Mouse (Mus musculus) heart, postnatal 0 days (tissue): ENCODE measurements at regions not wholly inside any gene's neighbourhood (a gene's known extent, or its start where the extent isn't known, plus 50 kb on each side); places are given as distances from the start of the nearest gene placed in this dataset.

Experiments used
- ATAC-seq: fragments of 200-750 bp; cut with Nextera tagmentation; 2 replicates; pipeline ENCODE4 v1.8.0; 2017; ENCODE audit warnings: low read depth, moderate number of reproducible peaks, moderate library complexity; ENCODE audit not compliant: insufficient read depth
- DNase-seq: peaks from one replicate; pipeline ENCODE4 v3.0.0-alpha.2; 2016; ENCODE audit warnings: low spot score
- H3K27ac ChIP-seq: fragments of 300-500 bp; sonication (generic); 2 replicates; pipeline ENCODE4 v1.5.1; 2014; ENCODE audit warnings: low read depth, mild to moderate bottlenecking
- H3K27me3 ChIP-seq: fragments of 300-500 bp; sonication (generic); 2 replicates; pipeline ENCODE4 v1.6.1; 2014; ENCODE audit warnings: low read length, mixed read lengths; ENCODE audit not compliant: control insufficient read depth, insufficient read depth
- H3K36me3 ChIP-seq: fragments of 300-500 bp; sonication (generic); replicated peaks from 2 replicates; pipeline ENCODE4 v1.6.1; 2014; ENCODE audit warnings: low read length, mixed read lengths; ENCODE audit not compliant: control insufficient read depth, insufficient read depth
- H3K4me1 ChIP-seq: fragments of 300-500 bp; sonication (generic); 2 replicates; pipeline ENCODE4 v1.6.1; 2014; ENCODE audit warnings: antibody characterized with exemption; ENCODE audit not compliant: control insufficient read depth, insufficient read depth
- H3K4me2 ChIP-seq: fragments of 300-500 bp; sonication (generic); 2 replicates; pipeline ENCODE4 v1.6.1; 2014; ENCODE audit warnings: low read depth, mild to moderate bottlenecking, low read length, moderate library complexity
- H3K4me3 ChIP-seq: fragments of 300-500 bp; sonication (generic); 2 replicates; pipeline ENCODE4 v1.5.1; 2014; ENCODE audit warnings: low read depth, low read length
- H3K9ac ChIP-seq: fragments of 300-500 bp; sonication (generic); replicated peaks from 2 replicates; pipeline ENCODE4 v1.6.1; 2014; ENCODE audit warnings: low read depth, low read length, mixed read lengths
- H3K9me3 ChIP-seq: fragments of 300-500 bp; sonication (generic); replicated peaks from 2 replicates; pipeline ENCODE4 v1.6.1; 2016; ENCODE audit warnings: low read length; ENCODE audit not compliant: control insufficient read depth
- CTCF ChIP-seq: IDR thresholded peaks from 2 replicates; pipeline ENCODE4 v1.5.1; 2016; ENCODE audit warnings: antibody characterized with exemption, control low read depth, low read depth
- EP300 ChIP-seq: IDR thresholded peaks from 2 replicates; pipeline ENCODE4 v1.6.1; 2016; ENCODE audit warnings: antibody characterized with exemption, low read depth
- WGBS: fragments of 180-500 bp; shearing (Covaris S2); extraction: QIAGEN DNeasy Blood & Tissue Kit; methylation state at CpG from one replicate; pipeline ENCODE4 v1.1.7; 2014; 5-methylcytosine and 5-hydroxymethylcytosine counted together

DNA sequence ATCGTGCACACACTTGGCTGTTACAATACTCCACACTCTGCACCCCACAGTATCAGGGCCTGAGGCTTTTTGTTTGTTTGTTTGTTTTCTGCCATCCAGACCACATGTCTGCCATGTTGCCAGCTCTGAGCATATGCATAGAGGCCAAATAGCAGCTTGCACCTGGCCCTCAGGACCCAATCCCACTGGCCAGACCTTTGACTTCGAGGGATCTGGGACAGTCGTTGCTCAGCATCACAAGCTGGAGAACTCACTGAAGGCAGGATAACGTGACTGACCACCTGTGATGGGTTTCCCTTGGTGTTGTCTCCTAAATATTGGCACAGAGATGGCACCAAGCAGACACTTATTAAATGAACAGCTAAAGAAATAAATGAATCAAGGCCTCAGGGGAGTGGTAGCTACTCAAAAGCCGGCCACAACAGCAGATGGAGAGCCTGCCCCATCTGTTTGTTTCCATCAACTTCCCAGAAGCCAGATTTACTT lies 88.4 kb downstream of the Setd4 start:
- 0 out of 2 replicates have a peak, but pooled peaks cover 4% of the 10 kb centered on the region for H3K27me3 ChIP-seq
- no peak overlapping the region for H3K27ac ChIP-seq
- WGBS, result 76% methylated on average over 5 of the region's 5 CpGs

DNA sequence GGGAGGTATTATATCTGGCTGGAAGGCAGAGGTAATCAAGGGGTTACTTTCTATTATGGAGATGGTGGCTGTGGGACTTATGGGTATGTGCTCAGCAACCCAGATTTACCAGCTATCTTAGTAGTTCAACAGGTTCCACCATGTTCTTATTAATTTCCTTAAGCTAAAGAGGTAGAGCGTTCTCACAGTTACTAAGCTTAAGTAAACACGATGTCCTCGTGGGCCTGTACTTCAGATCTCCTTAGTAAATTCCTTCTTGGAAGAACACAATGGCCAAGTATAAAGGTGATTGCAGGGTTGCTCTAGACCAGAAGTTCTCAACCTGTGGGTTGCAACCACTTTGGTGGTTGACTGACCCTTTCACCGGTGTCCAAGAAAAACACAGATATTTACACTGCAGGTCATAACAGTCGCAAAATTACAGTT lies 90.2 kb downstream of the Setd4 start:
- Histone ChIP-seq H3K27me3 (0 out of 2 replicates have a peak, but pooled peaks cover 4% of the 10 kb centered on the region), H3K9me3 (no peaks in the 10 kb centered on the region), H3K27ac (no peak overlapping the region), H3K9ac (no peak overlapping the region), H3K4me3 (no peak overlapping the region), H3K4me1 (no peaks in the 10 kb centered on the region), H3K4me2 (no peak overlapping the region), H3K36me3 (no peaks in the 10 kb centered on the region)
- ATAC-seq (no peak), DNase-seq (no peak)
- no peak for TF ChIP-seq CTCF
- TF ChIP-seq EP300, result no peak
- 82% methylated on average over 5 of the region's 5 CpGs for WGBS

More for the DNA sequence above, 88.4 kb downstream of the Setd4 start:
- Histone ChIP-seq H3K36me3 (no peaks in the 10 kb centered on the region), H3K9me3 (no peaks in the 10 kb centered on the region), H3K4me3 (no peak overlapping the region), H3K4me2 (no peak overlapping the region), H3K4me1 (no peaks in the 10 kb centered on the region), H3K9ac (no peak overlapping the region)
- no peak for TF ChIP-seq EP300
- no peak for TF ChIP-seq CTCF
- DNase-seq (no peak), ATAC-seq (no peak)

DNA sequence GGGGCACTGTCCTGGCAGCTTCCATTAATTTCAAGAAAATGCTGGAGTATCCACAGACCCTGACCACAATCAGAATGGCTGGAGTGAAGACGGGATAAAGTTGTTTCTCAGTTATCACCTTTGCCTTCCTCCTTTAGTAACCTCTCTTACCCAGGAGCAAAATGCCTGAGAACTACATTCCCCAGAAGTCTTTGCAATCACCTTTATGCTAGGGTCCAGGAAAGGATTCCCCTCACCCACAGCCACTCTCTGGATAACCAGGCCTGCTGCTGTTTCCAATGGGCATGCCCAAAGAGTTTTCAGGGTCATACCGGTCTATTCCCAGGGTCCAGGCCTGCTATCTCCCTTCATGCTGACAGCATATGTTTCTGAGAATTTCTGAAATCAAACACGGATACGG lies 91.9 kb downstream of the Setd4 start:
- no peaks in the 10 kb centered on the region for H3K9me3 ChIP-seq
- H3K4me3 ChIP-seq, result no peak overlapping the region
- ATAC-seq (no peak), DNase-seq (no peak)
- WGBS, result 73% methylated on average over 4 of the region's 4 CpGs
- no peak overlapping the region for H3K4me2 ChIP-seq
- H3K36me3 ChIP-seq, result no peaks in the 10 kb centered on the region
- H3K27me3 ChIP-seq, result 0 out of 2 replicates have a peak, but pooled peaks cover 4% of the 10 kb centered on the region
- no peaks in the 10 kb centered on the region for H3K4me1 ChIP-seq
- H3K9ac ChIP-seq, result no peak overlapping the region
- no peak overlapping the region for H3K27ac ChIP-seq
- no peak for TF ChIP-seq CTCF
- TF ChIP-seq EP300, result no peak

DNA sequence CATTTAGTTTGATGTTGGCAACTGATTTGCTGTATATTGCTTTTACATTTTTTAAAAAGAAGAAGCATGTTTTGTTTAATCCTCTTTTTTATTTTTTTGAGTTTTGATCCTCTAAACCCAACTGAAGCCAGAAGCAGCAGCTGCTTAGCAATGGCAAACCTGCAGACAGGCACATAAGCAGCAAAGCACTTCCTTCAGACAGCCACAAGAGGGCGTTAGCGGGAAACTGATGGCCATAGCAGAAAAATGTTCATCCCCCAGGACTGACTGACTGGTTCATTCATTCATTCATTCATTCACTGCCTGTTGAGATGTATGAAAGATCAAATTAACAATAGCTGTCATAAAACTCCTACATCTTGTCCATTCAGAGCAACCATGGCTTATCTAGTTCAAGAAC lies 92.3 kb downstream of the Setd4 start:
- ATAC-seq (no peak), DNase-seq (no peak)
- H3K27ac ChIP-seq, result no peak overlapping the region
- H3K36me3 ChIP-seq, result no peaks in the 10 kb centered on the region
- H3K9me3 ChIP-seq, result 0 out of 2 replicates have a peak, but pooled peaks cover 1% of the 10 kb centered on the region
- H3K27me3 ChIP-seq, result 0 out of 2 replicates have a peak, but pooled peaks cover 4% of the 10 kb centered on the region
- TF ChIP-seq EP300 (no peak), CTCF (no peak)
- 2% methylated on average over 2 of the region's 2 CpGs for WGBS
- no peak overlapping the region for H3K9ac ChIP-seq
- no peaks in the 10 kb centered on the region for H3K4me1 ChIP-seq
- H3K4me2 ChIP-seq, result no peak overlapping the region
- no peak overlapping the region for H3K4me3 ChIP-seq

DNA sequence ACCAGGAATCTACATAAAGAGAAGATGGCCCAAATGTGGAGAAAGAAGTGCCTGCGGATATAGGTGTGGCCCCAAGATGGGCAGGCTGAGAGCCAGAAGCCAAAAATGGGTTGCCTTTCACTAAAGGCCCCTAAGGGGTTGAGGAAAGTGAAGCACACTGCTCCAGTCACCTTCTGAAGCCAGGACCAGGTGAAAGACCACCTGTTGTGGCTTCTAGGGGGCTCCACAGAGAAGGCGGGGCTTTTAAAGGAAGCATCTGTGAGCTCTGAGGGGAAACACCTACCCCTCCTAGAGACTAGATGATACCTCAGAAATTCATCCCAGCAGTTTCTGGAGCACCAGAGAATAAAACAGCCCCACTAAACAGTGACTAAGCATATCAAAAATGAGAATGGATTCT lies 105.1 kb downstream of the Setd4 start:
- no peaks in the 10 kb centered on the region for H3K36me3 ChIP-seq
- no peaks in the 10 kb centered on the region for H3K27me3 ChIP-seq
- 81% methylated on average over 2 of the region's 2 CpGs for WGBS
- TF ChIP-seq EP300, result no peak
- no peak for TF ChIP-seq CTCF
- no peak overlapping the region for H3K9ac ChIP-seq
- H3K4me1 ChIP-seq, result no peaks in the 10 kb centered on the region
- ATAC-seq (no peak), DNase-seq (no peak)
- no peak overlapping the region for H3K4me2 ChIP-seq
- no peak overlapping the region for H3K4me3 ChIP-seq
- peaks cover 9% of the 10 kb centered on the region for H3K9me3 ChIP-seq
- no peak overlapping the region for H3K27ac ChIP-seq

DNA sequence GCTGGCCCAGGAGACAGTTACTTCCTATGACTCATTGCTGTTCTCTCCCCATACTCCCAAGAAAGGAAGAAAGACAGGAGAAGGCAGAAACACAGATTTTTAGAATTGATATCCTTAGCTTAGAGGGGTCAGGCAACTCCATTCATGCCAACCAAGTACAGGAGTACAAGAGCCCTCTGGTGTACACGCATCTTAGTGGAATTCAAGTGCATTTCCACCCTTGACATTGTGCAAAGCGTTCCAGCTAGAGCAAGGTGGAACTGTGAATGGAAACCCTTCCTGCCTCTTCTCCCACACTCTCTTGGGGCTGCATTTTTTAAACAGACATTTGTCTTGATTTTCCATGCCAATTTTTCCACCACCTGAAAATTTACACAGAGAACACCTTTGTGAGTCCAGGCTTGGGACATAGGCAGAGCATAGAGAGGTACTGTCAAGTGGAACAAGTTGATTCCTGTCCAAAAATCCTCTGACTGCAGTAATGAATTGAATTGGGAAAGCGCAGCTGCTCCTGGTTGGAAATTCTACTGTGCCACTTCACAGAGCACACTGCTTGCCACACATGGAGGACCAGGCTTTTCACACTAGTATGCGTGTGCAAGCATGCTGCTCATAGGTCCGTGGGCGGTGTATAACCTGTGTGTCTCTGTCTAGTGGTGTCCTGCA lies 110.4 kb downstream of the Setd4 start:
- H3K4me2 ChIP-seq, result no peak overlapping the region
- DNase-seq (no peak), ATAC-seq (no peak)
- H3K27ac ChIP-seq, result no peak overlapping the region
- H3K4me1 ChIP-seq, result no peaks in the 10 kb centered on the region
- H3K9ac ChIP-seq, result no peak overlapping the region
- TF ChIP-seq EP300 (no peak), CTCF (no peak)
- H3K9me3 ChIP-seq, result no peaks in the 10 kb centered on the region
- WGBS, result 76% methylated on average over 6 of the region's 6 CpGs
- H3K36me3 ChIP-seq, result no peaks in the 10 kb centered on the region
- H3K27me3 ChIP-seq, result no peaks in the 10 kb centered on the region
- no peak overlapping the region for H3K4me3 ChIP-seq
